Mouse (Mus musculus) lung, embryonic 14.5 days (tissue): Measurements from ENCODE around the gene Ahnak. TPM values are rescaled to one million over a fixed set of nuclear protein-coding genes. Genes with fewer than 3 reads are reported as not detected.
A peak's percentile ranks its signal among the peaks of the same experiment; 100 is the strongest.

Experiments used
- ATAC-seq: fragments of 200-750 bp; cut with Nextera tagmentation; 2 replicates; pipeline ENCODE4 v1.8.0; 2017; ENCODE audit warnings: mild to moderate bottlenecking, moderate TSS enrichment, moderate library complexity; ENCODE audit not compliant: insufficient read depth
- DNase-seq: peaks from one replicate; pipeline ENCODE4 v3.0.0-alpha.2; 2015
- H3K27ac ChIP-seq: fragments of 300-500 bp; sonication (generic); 2 replicates; pipeline ENCODE4 v1.5.1; 2014; ENCODE audit warnings: low read depth, mild to moderate bottlenecking, moderate library complexity
- H3K27me3 ChIP-seq: fragments of 300-500 bp; sonication (generic); 2 replicates; pipeline ENCODE4 v1.6.1; 2014; ENCODE audit warnings: low read length, control low read depth; ENCODE audit not compliant: insufficient read depth
- H3K36me3 ChIP-seq: fragments of 300-500 bp; sonication (generic); 2 replicates; pipeline ENCODE4 v1.6.1; 2014; ENCODE audit warnings: control low read depth; ENCODE audit not compliant: insufficient read depth
- H3K4me1 ChIP-seq: fragments of 300-500 bp; sonication (generic); 2 replicates; pipeline ENCODE4 v1.6.1; 2014; ENCODE audit warnings: antibody characterized with exemption, control low read depth; ENCODE audit not compliant: insufficient read depth
- H3K4me2 ChIP-seq: fragments of 300-500 bp; sonication (generic); 2 replicates; pipeline ENCODE4 v1.6.1; 2014; ENCODE audit warnings: mild to moderate bottlenecking
- H3K4me3 ChIP-seq: fragments of 300-500 bp; sonication (generic); 2 replicates; pipeline ENCODE4 v1.5.1; 2014; ENCODE audit warnings: low read depth, low read length
- H3K9ac ChIP-seq: fragments of 300-500 bp; sonication (generic); 2 replicates; pipeline ENCODE4 v1.6.1; 2014
- H3K9me3 ChIP-seq: fragments of 300-500 bp; sonication (generic); 2 replicates; pipeline ENCODE4 v1.6.1; 2016; ENCODE audit warnings: low read depth, low read length, control low read depth
- CTCF ChIP-seq: IDR thresholded peaks from 2 replicates; pipeline ENCODE4 v1.5.1; 2016; ENCODE audit warnings: antibody characterized with exemption, low read depth
- WGBS: fragments of 180-500 bp; shearing (Covaris S2); extraction: QIAGEN DNeasy Blood & Tissue Kit; methylation state at CpG from one replicate; pipeline ENCODE4 v1.1.7; 2014; 5-methylcytosine and 5-hydroxymethylcytosine counted together
- polyA plus RNA-seq: library from polyadenylated mRNA; unstranded; fragments of >200 nt; fragmentation: Nextera tagmentation; extraction: Ambion mirVana; gene quantifications from 2 replicates; pipeline ENCODE4 v1.2.1, GENCODE M21; 2014

Ahnak gene
- polyA plus RNA-seq, 1 experiment from 2014 or later: 14.9 TPM

GRCm38 (mm10) chr19:8944062-8944461 lies 45.0 kb upstream of the Ahnak start:
- peaks cover 65% of the 10 kb centered on the region for H3K36me3 ChIP-seq
- DNase-seq: peak; percentile 22
- 24% methylated on average over 5 of the region's 5 CpGs for WGBS

GRCm38 (mm10) chr19:8944750-8945149 lies 44.3 kb upstream of the Ahnak start:
- Histone ChIP-seq H3K9ac (peak overlapping the region; percentile 37), H3K36me3 (peaks cover 62% of the 10 kb centered on the region), H3K4me1 (peaks cover 15% of the 10 kb centered on the region), H3K27me3 (no peaks in the 10 kb centered on the region), H3K9me3 (no peaks in the 10 kb centered on the region), H3K27ac (no peak overlapping the region), H3K4me3 (peak overlapping the region; percentile 26), H3K4me2 (peak overlapping the region; percentile 82)
- DNase-seq (peak; percentile 93), ATAC-seq (no peak)
- WGBS: 23% methylated on average over 5 of the region's 5 CpGs
- no peak for TF ChIP-seq CTCF

More at GRCm38 (mm10) chr19:8944062-8944461, 45.0 kb upstream of the Ahnak start:
- peak overlapping the region; percentile 96 for H3K4me3 ChIP-seq
- H3K27me3 ChIP-seq: no peaks in the 10 kb centered on the region
- peak overlapping the region; percentile 99 for H3K9ac ChIP-seq
- 0 out of 2 replicates have a peak overlapping the region, but pooled peaks have one; percentile 19 for H3K27ac ChIP-seq
- TF ChIP-seq CTCF: no peak
- peak overlapping the region; percentile 82 for H3K4me2 ChIP-seq
- ATAC-seq: no peak
- peaks cover 15% of the 10 kb centered on the region for H3K4me1 ChIP-seq
- no peaks in the 10 kb centered on the region for H3K9me3 ChIP-seq

GRCm38 (mm10) chr19:8945251-8945650 lies 43.8 kb upstream of the Ahnak start:
- no peak for DNase-seq
- 71% methylated on average over 6 of the region's 6 CpGs for WGBS
- no peak for ATAC-seq
- peaks cover 15% of the 10 kb centered on the region for H3K4me1 ChIP-seq
- H3K36me3 ChIP-seq: peaks cover 66% of the 10 kb centered on the region
- H3K4me2 ChIP-seq: peak overlapping the region; percentile 82
- H3K27ac ChIP-seq: no peak overlapping the region
- H3K9ac ChIP-seq: peak overlapping the region; percentile 37; the same call in 1 of the 2 replicates
- H3K9me3 ChIP-seq: no peaks in the 10 kb centered on the region
- H3K27me3 ChIP-seq: no peaks in the 10 kb centered on the region
- peak overlapping the region; percentile 26 for H3K4me3 ChIP-seq
- TF ChIP-seq CTCF: no peak

DNA sequence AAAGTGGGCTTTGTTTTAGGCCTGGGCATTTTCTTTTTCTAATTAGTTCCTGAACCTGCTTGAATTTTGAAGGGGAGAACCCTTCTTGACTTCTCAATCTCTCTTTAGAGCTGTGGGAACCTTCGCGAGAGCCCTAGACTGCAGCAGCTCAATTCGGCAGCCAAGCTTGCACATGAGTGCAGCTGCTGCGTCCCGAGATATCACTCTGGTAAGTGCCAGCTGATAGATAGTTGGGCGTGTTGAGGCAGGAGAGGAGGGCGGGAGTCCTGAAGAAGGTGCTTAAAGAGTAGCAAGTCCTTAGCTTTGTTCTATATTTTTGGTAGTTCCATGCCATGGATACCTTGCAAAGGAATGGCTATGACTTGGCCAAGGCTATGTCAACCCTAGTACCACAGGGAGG lies 42.2 kb upstream of the Ahnak start:
- no peak overlapping the region for H3K9ac ChIP-seq
- H3K4me1 ChIP-seq: peaks cover 15% of the 10 kb centered on the region
- no peaks in the 10 kb centered on the region for H3K9me3 ChIP-seq
- no peak overlapping the region for H3K27ac ChIP-seq
- no peaks in the 10 kb centered on the region for H3K27me3 ChIP-seq
- H3K36me3 ChIP-seq: peaks cover 83% of the 10 kb centered on the region
- H3K4me3 ChIP-seq: no peak overlapping the region
- ATAC-seq: no peak
- DNase-seq: no peak
- 83% methylated on average over 7 of the region's 7 CpGs for WGBS
- no peak overlapping the region for H3K4me2 ChIP-seq
- TF ChIP-seq CTCF: no peak

DNA sequence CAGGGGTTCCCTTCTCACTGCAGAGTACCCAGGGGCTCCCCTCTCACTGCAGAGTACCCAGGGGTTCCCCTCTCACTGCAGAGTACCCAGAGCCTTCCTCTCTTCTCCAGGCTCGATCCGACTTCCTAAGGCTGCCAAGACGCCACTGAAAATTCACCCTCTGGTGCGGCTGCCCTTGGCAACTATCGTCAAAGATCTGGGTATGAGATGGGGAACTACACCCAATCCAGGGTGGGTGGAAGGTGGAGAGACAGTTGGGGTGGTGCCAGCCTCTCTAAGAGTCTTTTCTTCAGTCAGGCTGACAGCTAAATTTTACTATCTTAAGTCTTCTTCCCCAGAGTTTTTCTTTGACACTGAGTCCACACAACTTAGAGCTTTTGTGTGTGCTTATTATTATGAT lies 38.9 kb upstream of the Ahnak start:
- Histone ChIP-seq H3K27ac (no peak overlapping the region), H3K4me2 (no peak overlapping the region), H3K4me3 (no peak overlapping the region), H3K9me3 (no peaks in the 10 kb centered on the region), H3K9ac (no peak overlapping the region), H3K36me3 (peaks cover 78% of the 10 kb centered on the region), H3K4me1 (no peaks in the 10 kb centered on the region), H3K27me3 (no peaks in the 10 kb centered on the region)
- TF ChIP-seq CTCF: no peak
- no peak for DNase-seq
- WGBS: 91% methylated on average over 5 of the region's 5 CpGs
- no peak for ATAC-seq

- Histone ChIP-seq H3K9ac (no peak overlapping the region), H3K4me3 (no peak overlapping the region), H3K4me1 (no peaks in the 10 kb centered on the region), H3K27me3 (no peaks in the 10 kb centered on the region), H3K36me3 (peaks cover 75% of the 10 kb centered on the region), H3K4me2 (no peak overlapping the region), H3K27ac (no peak overlapping the region), H3K9me3 (no peaks in the 10 kb centered on the region)
- TF ChIP-seq CTCF: no peak
- no peak for DNase-seq
- ATAC-seq: no peak
- WGBS: 89% methylated on average over 9 of the region's 9 CpGs
Measured at GRCm38 (mm10) chr19:8952241-8952640, 36.8 kb upstream of the Ahnak start.

- peak; percentile 100 for DNase-seq
- H3K4me2 ChIP-seq: peak within 1 kb of the TSS; percentile 84
- peak within 1 kb of the TSS; percentile 62 for H3K27ac ChIP-seq
- H3K9ac ChIP-seq: peak within 1 kb of the TSS; percentile 85
- H3K9me3 ChIP-seq: no peaks in the 10 kb centered on the region
- no peaks in the 10 kb centered on the region for H3K27me3 ChIP-seq
- TF ChIP-seq CTCF: no peak
- H3K36me3 ChIP-seq: peaks cover 72% of the 10 kb centered on the region
- 3% methylated on average over 46 of the region's 46 CpGs for WGBS
- no peaks in the 10 kb centered on the region for H3K4me1 ChIP-seq
- peak; percentile 95 for ATAC-seq
- H3K4me3 ChIP-seq: peak within 1 kb of the TSS; percentile 83
Measured at GRCm38 (mm10) chr19:8953135-8954039, 35.7 kb upstream of the Ahnak start, which contains the start of gene Tut1. Tut1 (plus strand) TSS chr19:8953847.
